Mouse (Mus musculus) forebrain, embryonic 12.5 days (tissue): ENCODE measurements around the gene Peg10. TPM values are rescaled to one million over a fixed set of nuclear protein-coding genes. Genes with fewer than 3 reads are reported as not detected.
A peak's percentile ranks its signal among the peaks of the same experiment; 100 is the strongest.
"Not testable (repeated sequence)": the region's sequence is repeated elsewhere in the genome, so short reads cannot be mapped to it uniquely, and the experiment has no call there.

Experiments
- ATAC-seq: fragments of 200-750 bp; cut with Nextera tagmentation; 2 replicates; pipeline ENCODE4 v1.8.0; 2017; ENCODE audit warnings: moderate TSS enrichment; ENCODE audit not compliant: low FRiP score
- H3K27ac ChIP-seq: fragments of 300-500 bp; sonication (generic); 2 replicates; pipeline ENCODE4 v1.5.1; 2016; ENCODE audit warnings: mild to moderate bottlenecking
- H3K27me3 ChIP-seq: fragments of 300-500 bp; sonication (generic); 2 replicates; pipeline ENCODE4 v1.6.1; 2016; ENCODE audit warnings: mild to moderate bottlenecking
- H3K36me3 ChIP-seq: fragments of 300-500 bp; sonication (generic); replicated peaks from 2 replicates; pipeline ENCODE4 v1.6.1; 2016; ENCODE audit warnings: mild to moderate bottlenecking
- H3K4me1 ChIP-seq: fragments of 300-500 bp; sonication (generic); 2 replicates; pipeline ENCODE4 v1.6.1; 2016
- H3K4me2 ChIP-seq: fragments of 300-500 bp; sonication (generic); 2 replicates; pipeline ENCODE4 v1.6.1; 2016; ENCODE audit warnings: mild to moderate bottlenecking, moderate library complexity
- H3K4me3 ChIP-seq: fragments of 300-500 bp; sonication (generic); replicated peaks from 2 replicates; pipeline ENCODE4 v1.5.1; 2016; ENCODE audit warnings: mild to moderate bottlenecking
- H3K9ac ChIP-seq: fragments of 300-500 bp; sonication (generic); 2 replicates; pipeline ENCODE4 v1.6.1; 2016; ENCODE audit warnings: mild to moderate bottlenecking
- H3K9me3 ChIP-seq: fragments of 300-500 bp; sonication (generic); 2 replicates; pipeline ENCODE4 v1.6.1; 2016
- WGBS: fragments of 180-500 bp; shearing (Covaris S2); methylation state at CpG from one replicate; pipeline ENCODE4 v1.1.7; 2016; 5-methylcytosine and 5-hydroxymethylcytosine counted together
- polyA plus RNA-seq: library from polyadenylated mRNA; unstranded; fragments of >200 nt; fragmentation: Nextera tagmentation; extraction: Ambion mirVana; gene quantifications from 2 replicates; pipeline ENCODE4 v1.2.1, GENCODE M21; 2016

The Peg10 gene
- polyA plus RNA-seq, 1 experiment from 2014 or later, result 9.4 TPM

GRCm38 (mm10) chr6:4754286-4754685, 7.2 kb downstream of the Peg10 start:
- H3K4me1 ChIP-seq, result no peaks in the 10 kb centered on the region
- H3K4me2 ChIP-seq, result no peak overlapping the region
- H3K9ac ChIP-seq, result no peak overlapping the region
- peaks cover 36% of the 10 kb centered on the region for H3K36me3 ChIP-seq
- H3K27ac ChIP-seq, result no peak overlapping the region
- 96% methylated on average over 10 of the region's 10 CpGs for WGBS
- no peak for ATAC-seq
- peaks cover 15% of the 10 kb centered on the region for H3K9me3 ChIP-seq
- no peaks in the 10 kb centered on the region for H3K27me3 ChIP-seq
- H3K4me3 ChIP-seq, result no peak overlapping the region

- Histone ChIP-seq H3K4me2 (no peak overlapping the region), H3K9ac (no peak overlapping the region), H3K4me3 (no peak overlapping the region), H3K27ac (no peak overlapping the region), H3K4me1 (no peaks in the 10 kb centered on the region), H3K9me3 (peaks cover 15% of the 10 kb centered on the region), H3K27me3 (no peaks in the 10 kb centered on the region), H3K36me3 (peaks cover 36% of the 10 kb centered on the region)
- WGBS, result 96% methylated on average over 16 of the region's 16 CpGs
- no peak for ATAC-seq
Measured at GRCm38 (mm10) chr6:4754886-4755285, 7.8 kb downstream of the Peg10 start.

- not testable (repeated sequence) for H3K4me3 ChIP-seq, H3K9me3 ChIP-seq, H3K27ac ChIP-seq, H3K36me3 ChIP-seq, H3K4me2 ChIP-seq, H3K9ac ChIP-seq, H3K4me1 ChIP-seq, H3K27me3 ChIP-seq
- 0 out of 2 replicates have a peak, but pooled peaks have one; percentile 22 for ATAC-seq
- 39% methylated on average over 3 of the region's 3 CpGs for WGBS
Measured at GRCm38 (mm10) chr6:4761415-4762142, 14.5 kb downstream of the Peg10 start.

GRCm38 (mm10) chr6:4762252-4762651, 15.1 kb downstream of the Peg10 start:
- peak; percentile 98 for ATAC-seq
- 35% methylated on average over 2 of the region's 2 CpGs for WGBS
- H3K27ac ChIP-seq, result no peak overlapping the region
- H3K9me3 ChIP-seq, result no peaks in the 10 kb centered on the region
- no peak overlapping the region for H3K4me3 ChIP-seq
- H3K9ac ChIP-seq, result no peak overlapping the region
- H3K36me3 ChIP-seq, result 0 out of 2 replicates have a peak, but pooled peaks cover 4% of the 10 kb centered on the region
- no peaks in the 10 kb centered on the region for H3K27me3 ChIP-seq
- no peaks in the 10 kb centered on the region for H3K4me1 ChIP-seq
- no peak overlapping the region for H3K4me2 ChIP-seq

- no peaks in the 10 kb centered on the region for H3K27me3 ChIP-seq
- 0 out of 2 replicates have a peak, but pooled peaks cover 2% of the 10 kb centered on the region for H3K9me3 ChIP-seq
- no peak overlapping the region for H3K9ac ChIP-seq
- 90% methylated on average over 1 of the region's 1 CpGs for WGBS
- no peak overlapping the region for H3K27ac ChIP-seq
- no peaks in the 10 kb centered on the region for H3K36me3 ChIP-seq
- no peak for ATAC-seq
- H3K4me3 ChIP-seq, result no peak overlapping the region
- H3K4me2 ChIP-seq, result no peak overlapping the region
- H3K4me1 ChIP-seq, result no peaks in the 10 kb centered on the region
Measured at GRCm38 (mm10) chr6:4796281-4796680, 49.2 kb downstream of the Peg10 start.

- H3K9me3 ChIP-seq, H3K36me3 ChIP-seq, H3K27me3 ChIP-seq, H3K4me2 ChIP-seq, H3K4me3 ChIP-seq, H3K9ac ChIP-seq, H3K27ac ChIP-seq, ATAC-seq, H3K4me1 ChIP-seq: not testable (repeated sequence)
Measured at GRCm38 (mm10) chr6:4797317-4797716, 50.2 kb downstream of the Peg10 start.

- 84% methylated on average over 2 of the region's 2 CpGs for WGBS
Measured at GRCm38 (mm10) chr6:4798382-4798781, 51.3 kb downstream of the Peg10 start.

GRCm38 (mm10) chr6:4799359-4799758, 52.3 kb downstream of the Peg10 start:
- Histone ChIP-seq H3K4me2 (no peak overlapping the region), H3K9ac (no peak overlapping the region), H3K4me3 (no peak overlapping the region), H3K9me3 (0 out of 2 replicates have a peak, but pooled peaks cover 2% of the 10 kb centered on the region), H3K36me3 (no peaks in the 10 kb centered on the region), H3K4me1 (no peaks in the 10 kb centered on the region), H3K27ac (no peak overlapping the region), H3K27me3 (no peaks in the 10 kb centered on the region)
- 78% methylated on average over 2 of the region's 2 CpGs for WGBS
- ATAC-seq, result no peak

More at GRCm38 (mm10) chr6:4798382-4798781, 51.3 kb downstream of the Peg10 start:
- Histone ChIP-seq H3K27ac (no peak overlapping the region), H3K36me3 (no peaks in the 10 kb centered on the region), H3K9ac (no peak overlapping the region), H3K4me2 (no peak overlapping the region), H3K4me3 (no peak overlapping the region), H3K4me1 (no peaks in the 10 kb centered on the region), H3K27me3 (no peaks in the 10 kb centered on the region), H3K9me3 (0 out of 2 replicates have a peak, but pooled peaks cover 2% of the 10 kb centered on the region)
- ATAC-seq, result no peak

- no peaks in the 10 kb centered on the region for H3K9me3 ChIP-seq
- no peak overlapping the region for H3K4me2 ChIP-seq
- H3K9ac ChIP-seq, result no peak overlapping the region
- ATAC-seq, result no peak
- no peaks in the 10 kb centered on the region for H3K36me3 ChIP-seq
- no peaks in the 10 kb centered on the region for H3K27me3 ChIP-seq
- no peak overlapping the region for H3K4me3 ChIP-seq
- H3K27ac ChIP-seq, result no peak overlapping the region
- H3K4me1 ChIP-seq, result no peaks in the 10 kb centered on the region
- 80% methylated on average over 12 of the region's 12 CpGs for WGBS
Measured at GRCm38 (mm10) chr6:4806981-4807380, 59.9 kb downstream of the Peg10 start.

Other genes with a start within 250 kb of the Peg10 start
- gene Col1a2, start 242.5 kb upstream of the Peg10 start, polyA plus RNA-seq, result 146 and 193 TPM in 2 replicates
- gene Casd1, start 146.5 kb upstream of the Peg10 start, polyA plus RNA-seq, result 35.3 and 36.7 TPM in 2 replicates
- 57.6 and 59.9 TPM in 2 replicates for gene Sgce, start 99 bp upstream of the Peg10 start, polyA plus RNA-seq
- 28.6 and 30.5 TPM in 2 replicates for gene Ppp1r9a, start 155.6 kb downstream of the Peg10 start, polyA plus RNA-seq